In the genomic region with DNA sequence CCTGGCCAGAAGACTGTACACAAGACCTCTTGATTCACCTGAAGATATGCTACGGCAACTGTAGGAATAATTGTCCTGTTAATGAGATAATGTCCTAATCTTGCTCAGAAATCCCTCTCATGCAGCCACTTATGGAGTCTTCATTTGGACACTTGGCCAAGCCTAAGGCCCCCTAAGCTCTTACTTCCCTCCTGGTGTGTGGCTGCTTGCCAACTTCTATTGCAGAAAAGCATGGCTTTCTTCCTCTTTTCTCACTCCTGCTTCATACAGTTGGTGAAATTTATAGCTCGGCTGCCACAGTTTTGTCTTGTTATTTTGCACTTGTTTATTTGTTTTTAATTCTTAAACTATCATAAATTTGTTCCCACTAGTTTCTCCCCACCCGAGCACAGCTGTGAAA, we compare ENCODE assay signal across 17 mouse cellular contexts.
DNase-seq lines count a peak whose midpoint lies in the region; ATAC-seq and TF ChIP-seq lines count a peak whose summit lies in the region.
"Had no signal": no experiment of that assay in that cellular context is flagged by ENCODE, and none has a peak within 500 bp of the region (broad histone marks: within the 10 kb centered on the region; RNA-seq: fewer than 3 reads in every experiment).

No protein-coding gene starts in this region.

- H3K36me3 ChIP-seq in kidney, embryonic 15.5 days: no peaks in the 10 kb centered on the region
- H3K36me3 ChIP-seq in kidney, adult 2 months (ENCODE audit: control insufficient read depth, insufficient read depth, low read length): no peaks in the 10 kb centered on the region
- no peaks in the 10 kb centered on the region for H3K36me3 ChIP-seq in midbrain, postnatal 0 days (ENCODE audit: insufficient read depth, low read length)
- no peaks in the 10 kb centered on the region for H3K36me3 ChIP-seq in midbrain, embryonic 13.5 days
- H3K36me3 ChIP-seq in forebrain, postnatal 0 days (ENCODE audit: insufficient read depth): no peaks in the 10 kb centered on the region
- H3K36me3 ChIP-seq: embryonic facial prominence, embryonic 15.5 days; hindbrain, embryonic 15.5 days; limb, embryonic 13.5 days; midbrain, embryonic 10.5 days had no signal

- TF ChIP-seq POLR2A in kidney, adult 2 months (IDR thresholded peaks at IDR 0.05; ENCODE audit: low read depth, low read length): no peak

- H3K27ac ChIP-seq in kidney, embryonic 15.5 days: no peak overlapping the region
- H3K27ac ChIP-seq in kidney, adult 2 months (ENCODE audit: insufficient read depth, low read depth, low read length): no peak overlapping the region
- H3K27ac ChIP-seq in midbrain, postnatal 0 days (ENCODE audit: low read depth, low read length): no peak overlapping the region
- H3K27ac ChIP-seq in midbrain, embryonic 13.5 days: no peak overlapping the region
- H3K27ac ChIP-seq in forebrain, postnatal 0 days (ENCODE audit: low read depth, low read length): no peak overlapping the region
- H3K27ac ChIP-seq: embryonic facial prominence, embryonic 15.5 days; hindbrain, embryonic 15.5 days; limb, embryonic 13.5 days; midbrain, embryonic 10.5 days had no signal

- no peak overlapping the region for H3K4me2 ChIP-seq in kidney, embryonic 15.5 days
- no peak overlapping the region for H3K4me2 ChIP-seq in midbrain, postnatal 0 days (ENCODE audit: low read depth, low read length, poor library complexity, severe bottlenecking)
- no peak overlapping the region for H3K4me2 ChIP-seq in midbrain, embryonic 13.5 days (replicated peaks)
- no peak overlapping the region for H3K4me2 ChIP-seq in forebrain, postnatal 0 days (ENCODE audit: low read depth)
- H3K4me2 ChIP-seq: embryonic facial prominence, embryonic 15.5 days; hindbrain, embryonic 15.5 days; limb, embryonic 13.5 days had no signal

- no peaks in the 10 kb centered on the region for H3K9me3 ChIP-seq in kidney, embryonic 15.5 days (replicated peaks)
- H3K9me3 ChIP-seq in midbrain, postnatal 0 days (ENCODE audit: low read length): no peaks in the 10 kb centered on the region
- no peaks in the 10 kb centered on the region for H3K9me3 ChIP-seq in midbrain, embryonic 13.5 days
- no peaks in the 10 kb centered on the region for H3K9me3 ChIP-seq in forebrain, postnatal 0 days (ENCODE audit: low read length)
- H3K9me3 ChIP-seq: embryonic facial prominence, embryonic 15.5 days; hindbrain, embryonic 15.5 days; limb, embryonic 13.5 days; midbrain, embryonic 10.5 days had no signal

- no peaks in the 10 kb centered on the region for H3K27me3 ChIP-seq in kidney, embryonic 15.5 days
- no peaks in the 10 kb centered on the region for H3K27me3 ChIP-seq in kidney, adult 2 months (replicated peaks; ENCODE audit: control insufficient read depth, insufficient read depth, low read length)
- no peaks in the 10 kb centered on the region for H3K27me3 ChIP-seq in midbrain, postnatal 0 days (ENCODE audit: insufficient read depth, low read length)
- H3K27me3 ChIP-seq in midbrain, embryonic 13.5 days: no peaks in the 10 kb centered on the region
- H3K27me3 ChIP-seq in forebrain, postnatal 0 days (ENCODE audit: insufficient read depth, low read length): no peaks in the 10 kb centered on the region
- H3K27me3 ChIP-seq: embryonic facial prominence, embryonic 15.5 days; hindbrain, embryonic 15.5 days; limb, embryonic 13.5 days had no signal

- no peak for DNase-seq in kidney, adult 2 months
- DNase-seq in midbrain, postnatal 0 days (ENCODE audit: low spot score): peak; percentile 14
- DNase-seq in cerebellum, adult 9-10 months: peak; percentile 26
- no peak for DNase-seq in T-cell, adult 2 months (ENCODE audit: low spot score)
- no peak for DNase-seq in forebrain, postnatal 0 days
- DNase-seq: adrenal gland, postnatal 36 days; heart, adult 11 months; kidney, adult 9 months; thymus, postnatal 14 days had no signal

- TF ChIP-seq CTCF in kidney, adult 2 months (conservative IDR thresholded peaks at IDR 0.05; ENCODE audit: insufficient read depth, insufficient read length, low read depth, low read length): no peak
- no peak for TF ChIP-seq CTCF in midbrain, postnatal 0 days (IDR thresholded peaks at IDR 0.05)
- no peak for TF ChIP-seq CTCF in forebrain, postnatal 0 days (IDR thresholded peaks at IDR 0.05; ENCODE audit: low read depth)

- ATAC-seq in kidney, embryonic 15.5 days (replicated peaks; ENCODE audit: low FRiP score): 0 out of 2 replicates have a peak, but pooled peaks have one; percentile 46
- ATAC-seq in midbrain, postnatal 0 days (ENCODE audit: low FRiP score): no peak
- ATAC-seq in midbrain, embryonic 13.5 days: no peak
- peak; percentile 67; the same call in 1 of the 2 replicates for ATAC-seq in megakaryocyte, adult 5-6 weeks (ENCODE audit: poor library complexity, severe bottlenecking)
- ATAC-seq in forebrain, postnatal 0 days: no peak

- H3K4me3 ChIP-seq in kidney, embryonic 15.5 days (replicated peaks): no peak overlapping the region
- no peak overlapping the region for H3K4me3 ChIP-seq in kidney, adult 2 months (ENCODE audit: insufficient read depth, low read depth, low read length)
- H3K4me3 ChIP-seq in midbrain, postnatal 0 days (ENCODE audit: low read depth, low read length): no peak overlapping the region
- no peak overlapping the region for H3K4me3 ChIP-seq in midbrain, embryonic 13.5 days (replicated peaks)
- H3K4me3 ChIP-seq in forebrain, postnatal 0 days (ENCODE audit: low read depth, low read length): no peak overlapping the region
- H3K4me3 ChIP-seq: embryonic facial prominence, embryonic 15.5 days; hindbrain, embryonic 15.5 days; limb, embryonic 13.5 days; midbrain, embryonic 10.5 days; myocyte had no signal

- 0 out of 2 replicates have a peak, but pooled peaks cover 5% of the 10 kb centered on the region for H3K4me1 ChIP-seq in kidney, embryonic 15.5 days
- H3K4me1 ChIP-seq in kidney, adult 2 months (ENCODE audit: control insufficient read depth, insufficient read depth, low read length): peaks cover 4% of the 10 kb centered on the region
- H3K4me1 ChIP-seq in midbrain, postnatal 0 days (ENCODE audit: insufficient read depth, low read length): no peaks in the 10 kb centered on the region
- H3K4me1 ChIP-seq in midbrain, embryonic 13.5 days (replicated peaks): no peaks in the 10 kb centered on the region
- H3K4me1 ChIP-seq in forebrain, postnatal 0 days (ENCODE audit: insufficient read depth): no peaks in the 10 kb centered on the region
- H3K4me1 ChIP-seq: embryonic facial prominence, embryonic 15.5 days; hindbrain, embryonic 15.5 days; midbrain, embryonic 10.5 days had no signal

- WGBS in kidney, embryonic 15.5 days: 48% methylated on average over 3 of the region's 3 CpGs
- WGBS in kidney, adult 2 months: 45% methylated on average over 3 of the region's 3 CpGs
- 78% methylated on average over 3 of the region's 3 CpGs for WGBS in midbrain, postnatal 0 days
- WGBS in midbrain, embryonic 13.5 days: 86% methylated on average over 3 of the region's 3 CpGs
- 74% methylated on average over 3 of the region's 3 CpGs for whole genome bisulfite sequencing in forebrain, postnatal 0 days

- H3K9ac ChIP-seq in kidney, embryonic 15.5 days: no peak overlapping the region
- no peak overlapping the region for H3K9ac ChIP-seq in midbrain, postnatal 0 days (replicated peaks; ENCODE audit: low read length, poor library complexity, severe bottlenecking)
- H3K9ac ChIP-seq in midbrain, embryonic 13.5 days (replicated peaks): no peak overlapping the region
- no peak overlapping the region for H3K9ac ChIP-seq in forebrain, postnatal 0 days
- H3K9ac ChIP-seq: embryonic facial prominence, embryonic 15.5 days; hindbrain, embryonic 15.5 days; limb, embryonic 13.5 days had no signal

Comparison
In these comparisons a context has a peak if more than half of its experiments do, and no peak if none do; other contexts are left out.
1. ATAC-seq: peak in kidney, embryonic 15.5 days (single experiment) and megakaryocyte, adult 5-6 weeks (single experiment); none in midbrain, postnatal 0 days (single experiment), midbrain, embryonic 13.5 days (single experiment) and forebrain, postnatal 0 days (single experiment).
2. DNase-seq: peak in midbrain, postnatal 0 days (single experiment) and cerebellum, adult 9-10 months (single experiment); none in kidney, adult 2 months (single experiment), T-cell, adult 2 months (single experiment) and forebrain, postnatal 0 days (single experiment).